Mouse (Mus musculus) hindbrain, embryonic 15.5 days (tissue): Measurements from ENCODE around the gene Rcor1. TPM values are rescaled to one million over a fixed set of nuclear protein-coding genes. Genes with fewer than 3 reads are reported as not detected.
"Not testable (repeated sequence)": the region's sequence is repeated elsewhere in the genome, so short reads cannot be mapped to it uniquely, and the experiment has no call there.

Experiments used
- ATAC-seq: fragments of 200-750 bp; cut with Nextera tagmentation; 2 replicates; pipeline ENCODE4 v1.8.0; 2017; ENCODE audit warnings: low read depth, moderate number of reproducible peaks, moderate TSS enrichment; ENCODE audit not compliant: low FRiP score
- H3K27ac ChIP-seq: fragments of 300-500 bp; sonication (generic); replicated peaks from 2 replicates; pipeline ENCODE4 v1.5.1; 2015; ENCODE audit warnings: mild to moderate bottlenecking, inconsistent platforms
- H3K27me3 ChIP-seq: fragments of 300-500 bp; sonication (generic); 2 replicates; pipeline ENCODE4 v1.6.1; 2015; ENCODE audit warnings: control low read depth, inconsistent platforms
- H3K36me3 ChIP-seq: fragments of 300-500 bp; sonication (generic); 2 replicates; pipeline ENCODE4 v1.6.1; 2015; ENCODE audit warnings: control low read depth, inconsistent platforms
- H3K4me1 ChIP-seq: fragments of 300-500 bp; sonication (generic); replicated peaks from 2 replicates; pipeline ENCODE4 v1.6.1; 2015; ENCODE audit warnings: control low read depth, inconsistent platforms
- H3K4me2 ChIP-seq: fragments of 300-500 bp; sonication (generic); 2 replicates; pipeline ENCODE4 v1.6.1; 2015; ENCODE audit warnings: moderate library complexity, mild to moderate bottlenecking, inconsistent platforms
- H3K4me3 ChIP-seq: fragments of 300-500 bp; sonication (generic); 2 replicates; pipeline ENCODE4 v1.5.1; 2015; ENCODE audit warnings: mild to moderate bottlenecking, inconsistent platforms
- H3K9ac ChIP-seq: fragments of 300-500 bp; sonication (generic); 2 replicates; pipeline ENCODE4 v1.6.1; 2015; ENCODE audit warnings: inconsistent platforms
- H3K9me3 ChIP-seq: fragments of 300-500 bp; sonication (generic); 2 replicates; pipeline ENCODE4 v1.6.1; 2016; ENCODE audit warnings: control low read depth, inconsistent platforms
- WGBS: fragments of 180-500 bp; shearing (Covaris S2); methylation state at CpG from one replicate; pipeline ENCODE4 v1.1.7; 2015; 5-methylcytosine and 5-hydroxymethylcytosine counted together
- polyA plus RNA-seq: library from polyadenylated mRNA; unstranded; fragments of >200 nt; fragmentation: Nextera tagmentation; extraction: Ambion mirVana; gene quantifications from 2 replicates; pipeline ENCODE4 v1.2.1, GENCODE M21; 2015

Rcor1 gene
- polyA plus RNA-seq, 1 experiment from 2014 or later = 5.7 TPM

DNA sequence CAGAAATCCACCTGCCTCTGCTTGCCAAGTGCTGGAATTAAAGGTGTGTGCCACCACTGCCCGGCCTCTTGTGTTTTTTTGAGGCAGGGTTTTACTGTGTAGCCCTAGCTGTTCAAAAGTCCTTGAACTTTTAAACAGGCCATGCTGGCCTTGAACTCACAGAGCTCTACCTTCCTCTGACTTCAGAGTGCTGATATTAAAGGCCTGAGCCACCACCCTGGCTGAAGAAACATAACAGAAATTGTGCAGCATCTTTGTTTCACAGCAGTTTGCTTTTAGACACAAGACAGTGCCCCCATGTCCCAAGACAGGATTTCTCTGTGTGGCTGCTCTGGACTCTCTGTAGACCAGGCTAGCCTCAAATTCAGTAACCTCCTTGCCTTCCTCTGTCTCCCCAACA lies 3.2 kb downstream of the Rcor1 start:
- 83% methylated on average over 1 of the region's 1 CpGs for WGBS
- H3K4me2 ChIP-seq = no peak overlapping the region

DNA sequence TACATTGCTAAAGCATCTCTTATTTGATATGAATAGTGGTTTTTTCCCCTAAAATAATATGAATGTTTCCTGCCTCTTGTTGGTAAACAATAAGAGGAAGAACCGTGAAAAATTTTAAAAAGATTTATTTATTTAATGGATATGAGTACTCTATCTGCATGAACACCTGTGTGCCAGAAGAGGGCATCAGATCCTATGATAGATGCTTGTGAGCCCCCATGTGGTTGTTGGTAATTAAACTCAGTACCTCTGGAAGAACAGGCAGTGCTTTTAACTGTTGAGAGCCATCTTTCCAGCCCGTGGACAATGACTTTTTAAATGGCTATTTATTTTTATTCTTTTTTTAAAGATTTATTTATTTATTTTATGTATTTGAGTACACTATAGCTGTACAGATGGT lies 5.7 kb downstream of the Rcor1 start:
- H3K9me3 ChIP-seq = no peaks in the 10 kb centered on the region
- H3K4me2 ChIP-seq = no peak overlapping the region
- no peak overlapping the region for H3K4me3 ChIP-seq
- H3K4me1 ChIP-seq = peaks cover 15% of the 10 kb centered on the region
- no peak overlapping the region for H3K27ac ChIP-seq
- H3K36me3 ChIP-seq = no peaks in the 10 kb centered on the region
- no peak overlapping the region for H3K9ac ChIP-seq
- WGBS = 91% methylated on average over 2 of the region's 2 CpGs
- H3K27me3 ChIP-seq = no peaks in the 10 kb centered on the region
- no peak for ATAC-seq

More for the DNA sequence above, 3.2 kb downstream of the Rcor1 start:
- Histone ChIP-seq H3K4me1 (peaks cover 23% of the 10 kb centered on the region), H3K9ac (no peak overlapping the region), H3K27me3 (no peaks in the 10 kb centered on the region), H3K4me3 (no peak overlapping the region), H3K36me3 (no peaks in the 10 kb centered on the region), H3K9me3 (no peaks in the 10 kb centered on the region), H3K27ac (no peak overlapping the region)
- no peak for ATAC-seq

DNA sequence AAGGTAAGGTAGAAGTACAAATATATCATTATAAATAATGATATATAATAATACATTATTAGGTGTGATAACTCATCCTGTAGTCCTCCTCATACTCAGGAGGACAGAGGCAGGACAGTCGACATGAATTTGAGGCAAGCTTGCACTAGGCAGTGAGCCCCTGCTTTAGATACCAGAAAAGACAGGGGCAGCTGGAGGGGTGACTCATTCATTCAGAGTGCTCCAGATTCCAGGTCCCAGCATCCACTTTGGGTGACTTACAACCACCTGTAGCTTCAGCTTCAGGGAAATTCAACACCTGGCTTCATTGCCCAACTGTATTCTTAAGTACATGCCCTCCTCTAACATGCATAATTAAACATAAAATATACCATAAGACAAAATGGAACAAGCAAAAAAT lies 7.7 kb downstream of the Rcor1 start:
- Histone ChIP-seq H3K4me2 (no peak overlapping the region), H3K36me3 (no peaks in the 10 kb centered on the region), H3K9ac (no peak overlapping the region), H3K4me1 (0 out of 2 replicates have a peak, but pooled peaks cover 4% of the 10 kb centered on the region), H3K9me3 (no peaks in the 10 kb centered on the region), H3K27ac (no peak overlapping the region), H3K27me3 (no peaks in the 10 kb centered on the region), H3K4me3 (no peak overlapping the region)
- ATAC-seq = no peak
- 83% methylated on average over 1 of the region's 1 CpGs for WGBS

DNA sequence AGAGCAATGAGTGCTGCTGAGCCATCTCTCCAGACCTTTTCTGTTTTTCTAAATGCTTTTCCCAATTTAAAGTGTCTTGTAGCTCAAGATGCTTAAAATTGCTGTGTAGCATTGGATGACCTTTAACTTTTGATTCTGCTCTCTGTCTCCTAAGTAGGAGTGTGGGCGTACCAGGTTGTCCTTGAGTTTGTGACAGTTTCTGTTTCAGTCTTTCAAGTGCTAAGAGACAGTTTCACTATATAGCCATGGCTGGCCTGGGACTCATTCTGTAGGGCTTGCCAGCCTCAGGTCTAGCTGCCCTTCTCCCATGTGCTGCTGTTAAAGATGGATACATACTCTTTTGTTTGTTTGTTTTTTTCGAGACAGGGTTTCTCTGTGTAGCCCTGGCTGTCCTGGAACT lies 9.1 kb downstream of the Rcor1 start:
- Histone ChIP-seq H3K9ac (no peak overlapping the region), H3K27ac (no peak overlapping the region), H3K4me2 (no peak overlapping the region), H3K27me3 (no peaks in the 10 kb centered on the region), H3K36me3 (no peaks in the 10 kb centered on the region), H3K9me3 (no peaks in the 10 kb centered on the region), H3K4me1 (0 out of 2 replicates have a peak, but pooled peaks cover 4% of the 10 kb centered on the region), H3K4me3 (no peak overlapping the region)
- ATAC-seq = no peak
- WGBS = 93% methylated on average over 2 of the region's 2 CpGs

DNA sequence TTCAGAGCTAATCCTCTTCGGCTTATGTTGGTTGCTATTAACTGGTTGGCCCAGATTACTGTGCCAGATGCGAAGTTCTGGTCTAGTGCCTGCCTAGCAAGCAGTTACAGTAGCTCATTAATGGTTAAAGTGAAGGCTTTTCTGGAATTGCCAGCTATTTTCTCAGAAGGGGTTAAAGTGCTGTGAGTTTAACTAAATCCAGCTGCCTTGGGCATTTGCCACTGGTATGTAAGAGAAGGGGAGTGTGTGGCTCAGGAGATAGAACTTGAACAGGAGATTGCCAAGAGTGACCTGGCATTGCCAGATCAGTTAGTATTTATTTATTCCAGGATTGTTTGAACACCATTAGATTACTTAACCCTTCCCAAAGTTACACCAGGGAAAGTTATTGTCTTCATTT lies 11.1 kb downstream of the Rcor1 start:
- WGBS = 80% methylated on average over 2 of the region's 2 CpGs

DNA sequence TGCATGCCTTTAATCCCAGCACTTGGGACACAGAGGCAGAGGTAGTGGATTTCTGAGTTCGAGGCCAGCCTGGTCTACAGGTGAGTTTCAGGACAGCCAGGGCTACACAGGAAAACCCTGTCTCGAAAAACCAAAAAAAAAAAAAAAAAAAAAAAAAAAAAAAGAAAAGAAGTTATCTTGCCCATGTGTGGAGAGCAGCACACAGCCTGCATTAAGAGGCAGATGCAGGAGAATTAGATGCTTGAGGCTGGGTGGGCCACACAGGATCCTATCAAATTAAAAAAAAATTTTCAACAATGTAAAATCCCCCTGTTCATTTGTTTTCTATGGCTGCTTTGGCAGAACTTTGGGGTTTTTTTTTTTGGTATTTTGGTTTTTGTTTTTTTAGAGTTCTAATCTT lies 24.2 kb downstream of the Rcor1 start:
- H3K9me3 ChIP-seq = no peaks in the 10 kb centered on the region
- no peaks in the 10 kb centered on the region for H3K4me1 ChIP-seq
- no peaks in the 10 kb centered on the region for H3K36me3 ChIP-seq
- H3K4me2 ChIP-seq = no peak overlapping the region
- no peak overlapping the region for H3K27ac ChIP-seq
- 92% methylated on average over 2 of the region's 2 CpGs for WGBS
- H3K9ac ChIP-seq = no peak overlapping the region
- no peaks in the 10 kb centered on the region for H3K27me3 ChIP-seq
- no peak for ATAC-seq
- no peak overlapping the region for H3K4me3 ChIP-seq

More for the DNA sequence above, 11.1 kb downstream of the Rcor1 start:
- H3K4me1 ChIP-seq = 0 out of 2 replicates have a peak, but pooled peaks cover 4% of the 10 kb centered on the region
- no peak overlapping the region for H3K9ac ChIP-seq
- ATAC-seq = no peak
- no peak overlapping the region for H3K27ac ChIP-seq
- H3K4me2 ChIP-seq = no peak overlapping the region
- H3K9me3 ChIP-seq = no peaks in the 10 kb centered on the region
- no peaks in the 10 kb centered on the region for H3K36me3 ChIP-seq
- no peaks in the 10 kb centered on the region for H3K27me3 ChIP-seq
- no peak overlapping the region for H3K4me3 ChIP-seq

DNA sequence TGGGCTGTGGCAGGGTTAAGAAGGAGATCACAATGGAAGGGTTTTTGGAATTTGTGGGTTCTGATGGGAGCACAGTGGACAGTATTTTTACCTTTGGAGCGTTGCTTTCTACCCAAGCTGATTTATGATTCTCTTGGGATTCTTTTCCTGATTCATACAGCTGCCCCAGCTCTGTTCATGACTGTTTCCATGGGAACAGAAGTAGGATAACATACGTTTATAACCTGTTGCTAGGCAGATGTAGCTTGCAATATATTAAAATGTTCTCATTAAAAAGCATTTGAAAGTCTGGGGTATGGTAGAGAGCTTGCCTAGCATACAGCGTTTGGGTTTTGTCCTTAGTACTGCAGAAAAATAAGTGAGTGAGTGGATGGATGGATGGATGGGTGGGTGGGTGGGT lies 25.1 kb downstream of the Rcor1 start:
- Histone ChIP-seq H3K4me3 (no peak overlapping the region), H3K36me3 (no peaks in the 10 kb centered on the region), H3K4me1 (no peaks in the 10 kb centered on the region), H3K27me3 (no peaks in the 10 kb centered on the region), H3K9ac (no peak overlapping the region; the same call in 1 of the 2 replicates), H3K4me2 (no peak overlapping the region), H3K27ac (no peak overlapping the region), H3K9me3 (no peaks in the 10 kb centered on the region)
- 67% methylated on average over 3 of the region's 3 CpGs for WGBS
- ATAC-seq = no peak

DNA sequence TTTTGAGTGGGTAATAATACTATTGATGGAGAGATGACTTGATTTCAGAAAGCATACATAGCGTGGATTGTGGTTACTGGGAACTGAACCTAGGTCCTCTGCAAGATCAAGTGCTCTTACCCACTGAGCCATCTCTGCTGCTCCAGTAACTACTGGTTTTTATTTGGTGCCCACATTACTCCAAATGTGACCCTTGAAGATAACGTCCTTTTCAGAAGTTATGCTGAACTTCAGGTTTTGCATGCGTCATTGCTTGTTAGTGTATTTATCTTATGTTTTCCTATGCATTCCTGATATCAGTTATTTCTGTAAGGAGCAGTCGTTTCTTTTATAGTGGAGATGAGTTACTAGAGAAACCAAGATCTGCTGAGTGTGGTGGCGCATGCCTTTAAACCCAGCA lies 26.2 kb downstream of the Rcor1 start:
- H3K27ac ChIP-seq = no peak overlapping the region
- 94% methylated on average over 5 of the region's 5 CpGs for WGBS

DNA sequence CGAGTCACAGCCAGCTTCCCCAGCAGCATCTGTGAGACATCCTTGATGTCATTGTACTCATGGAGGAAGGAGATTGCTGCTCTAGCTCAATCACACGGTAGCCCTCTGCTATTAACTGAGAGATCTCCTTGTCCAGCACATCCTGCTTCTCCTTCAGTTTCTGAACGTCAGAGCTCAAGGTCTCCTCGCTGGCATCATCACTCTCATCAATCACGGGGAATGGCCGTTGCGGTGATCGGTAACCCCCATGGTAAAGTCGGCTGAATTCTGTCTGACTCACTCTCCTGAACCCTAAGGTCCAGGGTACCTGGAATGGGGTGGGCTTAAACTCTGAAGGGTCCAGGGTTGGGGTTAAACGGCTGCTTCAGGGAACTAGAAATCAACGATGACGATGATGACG lies 28.7 kb downstream of the Rcor1 start:
- no peaks in the 10 kb centered on the region for H3K36me3 ChIP-seq
- WGBS = 87% methylated on average over 13 of the region's 13 CpGs
- ATAC-seq = no peak
- peaks cover 10% of the 10 kb centered on the region for H3K4me1 ChIP-seq
- H3K9ac ChIP-seq = no peak overlapping the region
- H3K4me3 ChIP-seq = no peak overlapping the region
- H3K27me3 ChIP-seq = no peaks in the 10 kb centered on the region
- H3K27ac ChIP-seq = no peak overlapping the region
- no peaks in the 10 kb centered on the region for H3K9me3 ChIP-seq
- H3K4me2 ChIP-seq = no peak overlapping the region

More for the DNA sequence above, 26.2 kb downstream of the Rcor1 start:
- H3K27me3 ChIP-seq = no peaks in the 10 kb centered on the region
- no peak for ATAC-seq
- H3K4me2 ChIP-seq = no peak overlapping the region
- H3K36me3 ChIP-seq = no peaks in the 10 kb centered on the region
- H3K9me3 ChIP-seq = no peaks in the 10 kb centered on the region
- no peaks in the 10 kb centered on the region for H3K4me1 ChIP-seq
- no peak overlapping the region for H3K4me3 ChIP-seq
- H3K9ac ChIP-seq = no peak overlapping the region

DNA sequence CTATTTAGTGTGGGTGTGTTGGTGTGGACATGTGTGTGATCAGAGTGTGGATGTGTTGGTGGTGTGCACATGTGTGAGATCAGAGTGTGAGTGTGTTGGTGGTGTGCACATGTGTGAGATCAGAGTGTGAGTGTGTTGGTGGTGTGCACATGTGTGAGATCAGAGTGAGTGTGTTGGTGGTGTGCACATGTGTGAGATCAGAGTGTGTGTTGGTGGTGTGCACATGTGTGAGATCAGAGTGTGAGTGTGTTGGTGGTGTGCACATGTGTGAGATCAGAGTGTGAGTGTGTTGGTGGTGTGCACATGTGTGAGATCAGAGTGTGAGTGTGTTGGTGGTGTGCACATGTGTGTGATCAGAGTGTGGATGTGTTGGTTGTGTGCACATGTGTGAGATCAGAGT lies 30.1 kb downstream of the Rcor1 start:
- not testable (repeated sequence) for H3K4me3 ChIP-seq, H3K36me3 ChIP-seq, H3K4me2 ChIP-seq, H3K9me3 ChIP-seq, H3K4me1 ChIP-seq, H3K27me3 ChIP-seq, H3K27ac ChIP-seq, H3K9ac ChIP-seq, ATAC-seq

DNA sequence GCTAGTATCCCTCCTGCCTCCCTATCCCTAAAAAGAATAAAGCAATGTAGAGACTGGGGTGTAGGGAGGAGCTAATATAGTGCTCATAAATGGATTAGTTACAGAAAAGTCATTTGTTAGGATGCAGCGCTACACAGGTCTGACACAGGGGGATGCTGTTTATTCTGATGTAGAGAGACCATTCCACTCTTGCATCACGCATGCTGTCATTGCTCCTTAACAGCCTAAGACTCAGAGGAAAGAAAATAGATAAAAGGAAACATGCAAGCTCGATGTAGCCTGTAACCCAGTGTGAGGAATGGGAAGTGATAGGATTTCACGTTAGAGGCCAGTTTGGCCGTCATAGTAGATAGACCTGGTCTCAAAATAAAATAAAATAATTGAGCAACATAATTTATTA lies 31.9 kb downstream of the Rcor1 start:
- Histone ChIP-seq H3K9ac (no peak overlapping the region), H3K36me3 (no peaks in the 10 kb centered on the region), H3K9me3 (no peaks in the 10 kb centered on the region), H3K4me3 (no peak overlapping the region), H3K4me1 (peaks cover 10% of the 10 kb centered on the region), H3K27me3 (no peaks in the 10 kb centered on the region), H3K27ac (no peak overlapping the region), H3K4me2 (no peak overlapping the region)
- no peak for ATAC-seq
- 75% methylated on average over 5 of the region's 5 CpGs for WGBS

DNA sequence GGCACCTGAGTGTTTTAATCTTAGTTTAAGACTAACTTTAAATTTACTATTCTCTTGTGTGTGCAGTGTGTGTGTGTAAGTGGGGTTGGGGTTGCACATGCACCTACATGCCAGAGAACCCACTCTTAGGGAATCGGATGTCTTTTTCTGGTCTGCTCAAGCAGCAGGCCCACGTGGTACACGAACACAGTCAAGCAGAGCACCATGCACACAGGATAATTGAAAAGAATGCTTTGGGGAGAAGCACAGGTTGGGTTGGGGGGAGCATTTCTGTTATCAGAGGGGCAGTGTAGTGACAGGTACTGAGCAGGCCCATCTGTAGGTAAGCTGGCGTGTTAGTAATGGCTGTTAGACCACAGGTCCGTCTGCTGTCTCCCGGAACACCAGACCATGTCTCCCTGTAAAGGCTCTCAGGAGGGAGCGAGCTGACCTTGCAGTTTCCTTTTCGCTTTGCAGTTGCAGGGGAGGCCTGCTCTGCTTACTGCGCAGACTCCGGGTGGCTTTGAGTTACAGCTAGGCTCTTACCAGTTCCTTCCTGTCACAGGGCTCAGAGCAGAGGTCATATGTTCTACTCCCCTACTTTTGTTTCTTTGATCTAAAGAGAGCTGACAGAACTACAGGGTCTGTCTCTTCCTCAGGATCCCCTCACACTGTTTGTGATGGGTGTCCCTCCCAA lies 32.5 kb downstream of the Rcor1 start:
- H3K4me3 ChIP-seq = no peak overlapping the region
- no peaks in the 10 kb centered on the region for H3K36me3 ChIP-seq
- peak overlapping the region; percentile 35; the same call in 1 of the 2 replicates for H3K27ac ChIP-seq
- H3K9me3 ChIP-seq = no peaks in the 10 kb centered on the region
- no peak overlapping the region for H3K9ac ChIP-seq
- ATAC-seq = peak; percentile 23; the same call in 1 of the 2 replicates
- H3K4me1 ChIP-seq = peaks cover 10% of the 10 kb centered on the region
- WGBS = 71% methylated on average over 10 of the region's 10 CpGs
- no peak overlapping the region for H3K4me2 ChIP-seq
- H3K27me3 ChIP-seq = no peaks in the 10 kb centered on the region

DNA sequence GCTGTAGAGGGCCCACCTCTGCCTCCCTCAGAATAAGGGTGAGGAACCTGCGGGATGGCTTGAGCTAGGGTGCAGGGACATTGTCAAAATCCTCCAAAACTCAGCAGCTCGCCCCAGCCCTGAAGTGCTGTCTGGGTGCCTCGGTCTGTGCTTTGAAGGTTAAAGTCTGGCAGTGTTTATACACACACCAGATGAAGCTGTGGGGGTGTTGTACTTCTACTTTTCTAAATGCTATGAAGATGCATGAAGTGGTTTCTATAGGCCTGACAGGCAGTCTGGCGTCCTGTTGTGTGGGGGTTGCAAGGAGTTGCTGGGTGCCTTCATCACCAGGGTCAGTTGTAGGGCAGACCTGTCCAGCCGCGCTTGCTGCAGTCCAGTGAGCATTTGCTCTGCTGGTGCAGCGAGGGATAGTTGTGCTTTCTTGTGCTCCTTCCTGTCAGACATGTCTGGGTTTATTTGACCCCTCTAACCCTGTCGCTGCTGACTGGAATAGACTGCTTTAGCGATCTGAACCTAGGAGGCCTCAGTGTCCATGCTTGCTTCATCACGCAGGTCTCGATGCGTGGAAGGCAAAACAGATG lies 37.3 kb downstream of the Rcor1 start:
- ATAC-seq = no peak
- Histone ChIP-seq H3K36me3 (no peaks in the 10 kb centered on the region), H3K9ac (no peak overlapping the region), H3K27ac (no peak overlapping the region), H3K4me1 (peaks cover 10% of the 10 kb centered on the region), H3K9me3 (no peaks in the 10 kb centered on the region), H3K4me2 (no peak overlapping the region), H3K4me3 (no peak overlapping the region), H3K27me3 (no peaks in the 10 kb centered on the region)
- 73% methylated on average over 12 of the region's 12 CpGs for WGBS
